Comparison of ENCODE assay signal across 8 mouse cellular contexts in the genomic region with DNA sequence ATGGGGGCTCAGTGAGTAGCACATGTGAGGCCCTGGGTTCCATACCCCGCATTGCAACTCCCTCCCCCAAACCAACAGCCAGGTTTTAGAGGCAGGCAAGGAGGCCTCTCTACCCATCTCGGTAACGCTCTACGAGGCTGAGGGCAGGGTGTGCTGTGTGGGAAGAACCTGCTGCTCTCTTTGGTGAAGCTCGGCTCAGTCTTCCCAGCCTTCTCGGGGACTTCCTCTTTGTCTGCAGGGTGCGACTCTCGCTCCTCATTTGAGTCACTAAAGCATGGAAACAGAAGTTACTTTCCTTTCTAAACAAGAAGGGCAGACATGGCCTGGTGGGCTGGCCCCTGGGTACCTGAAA. TPM values are rescaled to one million over a fixed set of nuclear protein-coding genes. Genes with fewer than 3 reads are reported as not detected.
DNase-seq lines count a peak whose midpoint lies in the region; ATAC-seq lines count a peak whose summit lies in the region.

No protein-coding gene starts in this region.

- no peak for ATAC-seq in liver, embryonic 12.5 days
- no peak for ATAC-seq in stomach, embryonic 15.5 days (ENCODE audit: insufficient read depth, low FRiP score, low read depth)
- no peak for ATAC-seq in megakaryocyte-erythroid progenitor cell, adult 5-6 weeks (replicated peaks; ENCODE audit: low FRiP score, low TSS enrichment, poor library complexity, severe bottlenecking)

- H3K4me1 ChIP-seq in liver, embryonic 12.5 days, result peaks cover 55% of the 10 kb centered on the region
- peaks cover 22% of the 10 kb centered on the region for H3K4me1 ChIP-seq in stomach, embryonic 15.5 days

- no peaks in the 10 kb centered on the region for H3K27me3 ChIP-seq in liver, embryonic 12.5 days (replicated peaks)
- no peaks in the 10 kb centered on the region for H3K27me3 ChIP-seq in stomach, embryonic 15.5 days (replicated peaks)

- peak overlapping the region; percentile 65; the same call in 1 of the 2 replicates for H3K4me2 ChIP-seq in liver, embryonic 12.5 days
- H3K4me2 ChIP-seq in stomach, embryonic 15.5 days, result peak overlapping the region; percentile 22; the same call in 1 of the 2 replicates

- H3K36me3 ChIP-seq in liver, embryonic 12.5 days, result peaks cover 96% of the 10 kb centered on the region
- peaks cover 42% of the 10 kb centered on the region for H3K36me3 ChIP-seq in stomach, embryonic 15.5 days

- 62% methylated on average over 8 of the region's 8 CpGs for WGBS in liver, embryonic 12.5 days (ENCODE audit: insufficient replicate concordance)
- 66% methylated on average over 8 of the region's 8 CpGs for WGBS in stomach, embryonic 15.5 days

- peak overlapping the region; percentile 91 for H3K27ac ChIP-seq in liver, embryonic 12.5 days
- peak overlapping the region; percentile 88 for H3K27ac ChIP-seq in stomach, embryonic 15.5 days

- H3K9me3 ChIP-seq in liver, embryonic 12.5 days (replicated peaks), result no peaks in the 10 kb centered on the region
- no peaks in the 10 kb centered on the region for H3K9me3 ChIP-seq in stomach, embryonic 15.5 days

- no peak overlapping the region for H3K9ac ChIP-seq in liver, embryonic 12.5 days
- H3K9ac ChIP-seq in stomach, embryonic 15.5 days, result no peak overlapping the region

- peak; percentile 34 for DNase-seq in heart, adult 8-10 months (ENCODE audit: low spot score)
- DNase-seq in heart, adult 9 months (ENCODE audit: low spot score in 2 of 2), result no peak
- DNase-seq in thymus, postnatal 25 days, result peak; percentile 2
- DNase-seq in thymus, postnatal 10 days (ENCODE audit: low spot score in 2 of 2), result no peak
- no peak for DNase-seq in cerebellum, postnatal 36 days

- no peak overlapping the region for H3K4me3 ChIP-seq in liver, embryonic 12.5 days
- H3K4me3 ChIP-seq in stomach, embryonic 15.5 days (replicated peaks), result no peak overlapping the region

RNA-seq across cellular contexts. Expression of a gene that starts 19.8 kb away (rescaled TPM):
- total RNA-seq in heart, adult 8-10 months (2022), result under 1 TPM in 3 of 4 experiments, not detected in 1; 0.44 to 0.66 (median 0.63) TPM
- 16.0 and 16.3 TPM in 2 replicates for polyA plus RNA-seq in liver, embryonic 12.5 days (2016; fragmentation: Nextera tagmentation; extraction: Ambion mirVana)
- polyA plus RNA-seq in stomach, embryonic 15.5 days (2015; fragmentation: Nextera tagmentation; extraction: Ambion mirVana), result 7.0 and 10.0 TPM in 2 replicates
- total RNA-seq in megakaryocyte-erythroid progenitor cell, adult 5-6 weeks (2014; fragmentation: Nextera tagmentation), result 2.2 TPM in 1 of 2 replicates, not detected in the other
- not detected in 2 replicates for total RNA-seq in megakaryocyte-erythroid progenitor cell, adult 5-6 weeks (2017)

RNA-seq across cellular contexts. Expression of a gene that starts 24.4 kb away (rescaled TPM):
- 10 to 100 TPM; 23.2 to 28.7 (median 25.0) TPM for total RNA-seq in heart, adult 8-10 months (2022)
- polyA plus RNA-seq in liver, embryonic 12.5 days (2016; fragmentation: Nextera tagmentation; extraction: Ambion mirVana), result 3.1 and 3.2 TPM in 2 replicates
- 3.9 and 4.6 TPM in 2 replicates for polyA plus RNA-seq in stomach, embryonic 15.5 days (2015; fragmentation: Nextera tagmentation; extraction: Ambion mirVana)
- total RNA-seq in megakaryocyte-erythroid progenitor cell, adult 5-6 weeks (2014; fragmentation: Nextera tagmentation), result 10.7 and 11.4 TPM in 2 replicates
- total RNA-seq in megakaryocyte-erythroid progenitor cell, adult 5-6 weeks (2017), result 3.2 and 6.0 TPM in 2 replicates

RNA-seq across cellular contexts. Expression of a gene that starts 27.1 kb away (rescaled TPM):
- total RNA-seq in heart, adult 8-10 months (2022), result 10 to 100 TPM in 2 of 4 experiments, 1 to 10 TPM in 2; 7.9 to 10.7 (median 10.0) TPM
- 13.5 and 14.5 TPM in 2 replicates for polyA plus RNA-seq in liver, embryonic 12.5 days (2016; fragmentation: Nextera tagmentation; extraction: Ambion mirVana)
- polyA plus RNA-seq in stomach, embryonic 15.5 days (2015; fragmentation: Nextera tagmentation; extraction: Ambion mirVana), result 21.2 and 23.4 TPM in 2 replicates
- 16.5 and 17.0 TPM in 2 replicates for total RNA-seq in megakaryocyte-erythroid progenitor cell, adult 5-6 weeks (2014; fragmentation: Nextera tagmentation)
- total RNA-seq in megakaryocyte-erythroid progenitor cell, adult 5-6 weeks (2017), result 11.4 and 18.1 TPM in 2 replicates

RNA-seq across cellular contexts. Expression of a gene that starts 43.1 kb away (rescaled TPM):
- 10 to 100 TPM; 26.1 to 34.6 (median 29.1) TPM for total RNA-seq in heart, adult 8-10 months (2022)
- polyA plus RNA-seq in liver, embryonic 12.5 days (2016; fragmentation: Nextera tagmentation; extraction: Ambion mirVana), result 28.0 and 28.6 TPM in 2 replicates
- polyA plus RNA-seq in stomach, embryonic 15.5 days (2015; fragmentation: Nextera tagmentation; extraction: Ambion mirVana), result 23.2 and 23.3 TPM in 2 replicates
- 31.1 and 50.4 TPM in 2 replicates for total RNA-seq in megakaryocyte-erythroid progenitor cell, adult 5-6 weeks (2014; fragmentation: Nextera tagmentation)
- total RNA-seq in megakaryocyte-erythroid progenitor cell, adult 5-6 weeks (2017), result 24.8 and 43.8 TPM in 2 replicates

RNA-seq across cellular contexts. Expression of a gene that starts 59.7 kb away (rescaled TPM):
- total RNA-seq in heart, adult 8-10 months (2022), result 1 to 10 TPM in 1 of 4 experiments, not detected in 3; 1.0 TPM
- not detected in 2 replicates for polyA plus RNA-seq in liver, embryonic 12.5 days (2016; fragmentation: Nextera tagmentation; extraction: Ambion mirVana)
- polyA plus RNA-seq in stomach, embryonic 15.5 days (2015; fragmentation: Nextera tagmentation; extraction: Ambion mirVana), result 475 and 519 TPM in 2 replicates
- total RNA-seq in megakaryocyte-erythroid progenitor cell, adult 5-6 weeks (2014; fragmentation: Nextera tagmentation), result not detected in 2 replicates
- not detected in 2 replicates for total RNA-seq in megakaryocyte-erythroid progenitor cell, adult 5-6 weeks (2017)

Comparison
In these comparisons a context has a peak if more than half of its experiments do, and no peak if none do; other contexts are left out.
1. DNase-seq: peak in heart, adult 8-10 months (single experiment) and thymus, postnatal 25 days (single experiment); none in heart, adult 9 months (0 of 2), thymus, postnatal 10 days (0 of 2) and cerebellum, postnatal 36 days (0 of 2).